Mouse (Mus musculus) limb, embryonic 10.5 days (tissue): Measurements from ENCODE around the gene Zfp808. TPM values are rescaled to one million over a fixed set of nuclear protein-coding genes. Genes with fewer than 3 reads are reported as not detected.
"Not testable (repeated sequence)": the region's sequence is repeated elsewhere in the genome, so short reads cannot be mapped to it uniquely, and the experiment has no call there.

Experiments
- DNase-seq: peaks from one replicate; pipeline ENCODE4 v3.0.0-alpha.2; 2017; ENCODE audit warnings: low spot score
- H3K27ac ChIP-seq: fragments of 300-500 bp; sonication (generic); 2 replicates; pipeline ENCODE4 v1.5.1; 2016; ENCODE audit warnings: mild to moderate bottlenecking
- H3K27me3 ChIP-seq: fragments of 300-500 bp; sonication (generic); 2 replicates; pipeline ENCODE4 v1.6.1; 2016; ENCODE audit warnings: low read depth, mild to moderate bottlenecking; ENCODE audit not compliant: poor library complexity, severe bottlenecking
- H3K36me3 ChIP-seq: fragments of 300-500 bp; sonication (generic); 2 replicates; pipeline ENCODE4 v1.6.1; 2016; ENCODE audit warnings: mild to moderate bottlenecking, moderate library complexity
- H3K4me1 ChIP-seq: fragments of 300-500 bp; sonication (generic); 2 replicates; pipeline ENCODE4 v1.6.1; 2016
- H3K4me3 ChIP-seq: fragments of 300-500 bp; sonication (generic); 2 replicates; pipeline ENCODE4 v1.5.1; 2016; ENCODE audit warnings: mild to moderate bottlenecking, moderate library complexity
- H3K9me3 ChIP-seq: fragments of 300-500 bp; sonication (generic); replicated peaks from 2 replicates; pipeline ENCODE4 v1.6.1; 2016; ENCODE audit warnings: mild to moderate bottlenecking
- WGBS: fragments of 180-500 bp; shearing (Covaris S2); methylation state at CpG from one replicate; pipeline ENCODE4 v1.1.7; 2016; 5-methylcytosine and 5-hydroxymethylcytosine counted together
- polyA plus RNA-seq: library from polyadenylated mRNA; unstranded; fragments of >200 nt; fragmentation: Nextera tagmentation; extraction: Ambion mirVana; gene quantifications from 2 replicates; pipeline ENCODE4 v1.2.1, GENCODE M21; 2016

Zfp808 gene
- polyA plus RNA-seq, result 12.9 and 18.4 TPM in 2 replicates

- not testable (repeated sequence) for H3K9me3 ChIP-seq, H3K27me3 ChIP-seq
- H3K27ac ChIP-seq, result peak within 1 kb of the TSS; percentile 76
Observed at GRCm38 (mm10) chr13:62129432-62130171, at the start of gene Zfp808. Gene Zfp808, plus strand, starts transcription at chr13:62129886.

GRCm38 (mm10) chr13:62098786-62099185 lies 30.9 kb upstream of the Zfp808 start:
- not testable (repeated sequence) for H3K27ac ChIP-seq, H3K9me3 ChIP-seq, H3K4me1 ChIP-seq, H3K4me3 ChIP-seq, H3K36me3 ChIP-seq, DNase-seq, H3K27me3 ChIP-seq
- 88% methylated on average over 4 of the region's 4 CpGs for WGBS

More at GRCm38 (mm10) chr13:62129432-62130171, at the start of gene Zfp808:
- 6% methylated on average over 21 of the region's 21 CpGs for WGBS
- not testable (repeated sequence) for H3K4me1 ChIP-seq, H3K36me3 ChIP-seq
- peak; percentile 55 for DNase-seq
- peak within 1 kb of the TSS; percentile 60 for H3K4me3 ChIP-seq

- DNase-seq, H3K4me3 ChIP-seq, H3K36me3 ChIP-seq, H3K27me3 ChIP-seq, H3K9me3 ChIP-seq, H3K27ac ChIP-seq, H3K4me1 ChIP-seq: not testable (repeated sequence)
- 95% methylated on average over 4 of the region's 4 CpGs for WGBS
Observed at GRCm38 (mm10) chr13:62099454-62099853, 30.2 kb upstream of the Zfp808 start.

GRCm38 (mm10) chr13:62102368-62102767 lies 27.3 kb upstream of the Zfp808 start:
- not testable (repeated sequence) for H3K4me1 ChIP-seq, DNase-seq, H3K27me3 ChIP-seq, H3K9me3 ChIP-seq, H3K27ac ChIP-seq, H3K4me3 ChIP-seq, H3K36me3 ChIP-seq
- WGBS, result 76% methylated on average over 1 of the region's 1 CpGs

- not testable (repeated sequence) for H3K9me3 ChIP-seq, H3K4me3 ChIP-seq, H3K27me3 ChIP-seq, H3K4me1 ChIP-seq, H3K27ac ChIP-seq, H3K36me3 ChIP-seq, DNase-seq
- 36% methylated on average over 2 of the region's 2 CpGs for WGBS
Observed at GRCm38 (mm10) chr13:62115861-62116260, 13.8 kb upstream of the Zfp808 start.

GRCm38 (mm10) chr13:62121578-62121977 lies 8.1 kb upstream of the Zfp808 start:
- 83% methylated on average over 1 of the region's 1 CpGs for WGBS
- not testable (repeated sequence) for DNase-seq, H3K9me3 ChIP-seq, H3K27me3 ChIP-seq, H3K27ac ChIP-seq, H3K4me3 ChIP-seq, H3K4me1 ChIP-seq, H3K36me3 ChIP-seq

- DNase-seq, H3K4me3 ChIP-seq, H3K4me1 ChIP-seq, H3K27ac ChIP-seq, H3K27me3 ChIP-seq, H3K36me3 ChIP-seq, H3K9me3 ChIP-seq: not testable (repeated sequence)
- 79% methylated on average over 2 of the region's 2 CpGs for WGBS
Observed at GRCm38 (mm10) chr13:62181835-62182755, 52.4 kb downstream of the Zfp808 start.

- WGBS, result 54% methylated on average over 3 of the region's 3 CpGs
- H3K4me1 ChIP-seq, result no peaks in the 10 kb centered on the region
- H3K27me3 ChIP-seq, result no peaks in the 10 kb centered on the region
- no peak overlapping the region for H3K27ac ChIP-seq
- no peak for DNase-seq
- no peaks in the 10 kb centered on the region for H3K36me3 ChIP-seq
- no peaks in the 10 kb centered on the region for H3K9me3 ChIP-seq
- H3K4me3 ChIP-seq, result no peak overlapping the region
Observed at GRCm38 (mm10) chr13:62245264-62245663, 115.6 kb downstream of the Zfp808 start.

- H3K36me3 ChIP-seq, result not testable (repeated sequence)
Observed at GRCm38 (mm10) chr13:62255226-62255625, 125.5 kb downstream of the Zfp808 start.

GRCm38 (mm10) chr13:62263392-62263791 lies 133.7 kb downstream of the Zfp808 start:
- no peaks in the 10 kb centered on the region for H3K4me1 ChIP-seq
- no peaks in the 10 kb centered on the region for H3K36me3 ChIP-seq
- no peaks in the 10 kb centered on the region for H3K27me3 ChIP-seq
- WGBS, result 89% methylated on average over 4 of the region's 4 CpGs
- peaks cover 8% of the 10 kb centered on the region; the same call in 1 of the 2 replicates for H3K9me3 ChIP-seq
- H3K4me3 ChIP-seq, result no peak overlapping the region
- no peak for DNase-seq
- no peak overlapping the region for H3K27ac ChIP-seq

More at GRCm38 (mm10) chr13:62255226-62255625, 125.5 kb downstream of the Zfp808 start:
- WGBS, result 78% methylated on average over 9 of the region's 9 CpGs
- H3K4me1 ChIP-seq, H3K9me3 ChIP-seq, DNase-seq, H3K4me3 ChIP-seq, H3K27me3 ChIP-seq, H3K27ac ChIP-seq: not testable (repeated sequence)
